Mouse (Mus musculus) heart, embryonic 13.5 days (tissue): Measurements from ENCODE around the gene Hexim2. TPM values are rescaled to one million over a fixed set of nuclear protein-coding genes. Genes with fewer than 3 reads are reported as not detected.

Source experiments
- ATAC-seq: fragments of 200-750 bp; cut with Nextera tagmentation; 2 replicates; pipeline ENCODE4 v1.8.0; 2017; ENCODE audit warnings: moderate TSS enrichment; ENCODE audit not compliant: insufficient number of reproducible peaks, low FRiP score, low TSS enrichment; ENCODE audit errors: extremely low read depth
- H3K27ac ChIP-seq: fragments of 300-500 bp; sonication (generic); replicated peaks from 2 replicates; pipeline ENCODE4 v1.5.1; 2015; ENCODE audit warnings: moderate library complexity, mild to moderate bottlenecking, inconsistent platforms
- H3K27me3 ChIP-seq: fragments of 300-500 bp; sonication (generic); replicated peaks from 2 replicates; pipeline ENCODE4 v1.6.1; 2015; ENCODE audit warnings: mild to moderate bottlenecking, inconsistent platforms
- H3K36me3 ChIP-seq: fragments of 300-500 bp; sonication (generic); 2 replicates; pipeline ENCODE4 v1.6.1; 2015; ENCODE audit warnings: mild to moderate bottlenecking, inconsistent platforms
- H3K4me1 ChIP-seq: fragments of 300-500 bp; sonication (generic); 2 replicates; pipeline ENCODE4 v1.6.1; 2015; ENCODE audit warnings: inconsistent platforms
- H3K4me2 ChIP-seq: fragments of 300-500 bp; sonication (generic); 2 replicates; pipeline ENCODE4 v1.6.1; 2015; ENCODE audit warnings: inconsistent platforms, mild to moderate bottlenecking, moderate library complexity
- H3K4me3 ChIP-seq: fragments of 300-500 bp; sonication (generic); 2 replicates; pipeline ENCODE4 v1.5.1; 2015; ENCODE audit warnings: moderate library complexity, mild to moderate bottlenecking, inconsistent platforms
- H3K9ac ChIP-seq: fragments of 300-500 bp; sonication (generic); 2 replicates; pipeline ENCODE4 v1.6.1; 2015; ENCODE audit warnings: inconsistent platforms, mild to moderate bottlenecking, moderate library complexity
- H3K9me3 ChIP-seq: fragments of 300-500 bp; sonication (generic); 2 replicates; pipeline ENCODE4 v1.6.1; 2016; ENCODE audit warnings: inconsistent platforms
- WGBS: fragments of 180-500 bp; shearing (Covaris S2); methylation state at CpG from one replicate; pipeline ENCODE4 v1.1.7; 2015; ENCODE audit warnings: mixed read lengths; 5-methylcytosine and 5-hydroxymethylcytosine counted together
- polyA plus RNA-seq: library from polyadenylated mRNA; unstranded; fragments of >200 nt; fragmentation: Nextera tagmentation; extraction: Ambion mirVana; gene quantifications from 2 replicates; pipeline ENCODE4 v1.2.1, GENCODE M21; 2015

Hexim2 gene
- polyA plus RNA-seq, 1 experiment from 2014 or later, result 5.7 TPM

DNA sequence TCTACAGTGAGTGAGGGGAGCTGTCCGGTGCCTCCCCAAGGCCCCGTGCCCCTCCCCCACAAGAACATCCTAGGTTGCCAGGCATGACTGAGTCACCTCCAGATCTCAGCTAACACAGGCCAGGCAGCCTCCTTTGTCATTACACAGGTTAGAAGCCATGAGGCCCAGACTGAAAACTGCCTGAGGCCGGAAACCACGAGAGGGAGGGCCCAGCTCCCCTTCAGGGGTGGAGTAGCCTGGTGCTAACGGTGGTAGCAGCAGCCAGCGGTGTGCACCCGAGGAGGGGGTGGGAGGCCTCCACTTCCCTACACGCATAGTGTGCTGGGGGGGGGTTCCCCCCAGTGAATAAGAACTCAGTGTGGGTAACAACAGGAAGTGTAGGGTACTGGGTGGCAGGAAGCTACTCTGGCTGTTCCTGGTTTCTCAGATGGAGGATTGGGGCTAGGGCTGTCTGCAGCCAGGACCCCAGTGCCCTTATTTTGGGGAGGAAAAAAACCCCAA, 42.7 kb downstream of the Hexim2 start:
- Histone ChIP-seq H3K9ac (no peak overlapping the region), H3K4me1 (peaks cover 55% of the 10 kb centered on the region)
- WGBS, result 53% methylated on average over 8 of the region's 8 CpGs

DNA sequence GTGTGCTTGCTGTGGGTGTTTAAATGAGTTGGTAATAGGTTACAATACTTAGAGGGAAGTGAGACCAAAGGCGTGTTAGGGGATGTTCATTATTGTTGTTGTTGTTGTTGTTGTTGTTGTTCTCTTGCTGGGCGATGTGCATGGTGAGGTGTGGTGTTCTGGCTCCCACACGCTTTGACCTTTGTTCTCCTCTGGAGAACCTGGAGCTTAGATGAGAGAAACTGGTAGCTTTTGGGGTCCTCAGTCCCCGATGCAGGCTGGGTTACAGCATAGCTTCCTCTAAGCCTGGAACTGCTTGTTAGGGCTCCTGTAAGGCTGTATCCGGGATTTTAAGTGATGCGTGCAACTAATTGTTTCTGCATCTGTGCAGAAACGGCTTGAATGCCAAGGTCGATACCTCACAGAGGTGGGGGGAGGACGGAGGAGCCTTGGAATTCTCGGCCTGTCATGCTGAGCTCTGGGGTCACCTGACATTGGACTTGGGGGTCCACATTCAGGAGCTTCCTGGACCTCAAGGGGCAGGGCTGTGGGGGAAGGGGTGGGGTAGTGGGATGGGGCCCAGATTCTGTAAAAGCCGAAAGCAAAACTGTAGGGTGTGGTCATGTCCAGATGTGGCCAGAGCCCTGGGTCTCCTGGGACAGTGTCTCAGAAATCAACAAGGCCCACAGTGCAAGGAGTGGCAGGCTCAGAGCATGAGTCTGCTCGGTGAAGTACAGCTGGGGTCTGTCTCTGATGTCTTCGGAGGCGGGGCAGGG, 43.6 kb downstream of the Hexim2 start:
- no peak for ATAC-seq
- Histone ChIP-seq H3K27ac (no peak overlapping the region), H3K9ac (no peak overlapping the region), H3K27me3 (peaks cover 41% of the 10 kb centered on the region), H3K4me3 (no peak overlapping the region), H3K4me1 (peaks cover 48% of the 10 kb centered on the region), H3K4me2 (no peak overlapping the region), H3K36me3 (no peaks in the 10 kb centered on the region), H3K9me3 (no peaks in the 10 kb centered on the region)
- 72% methylated on average over 14 of the region's 14 CpGs for WGBS

More for the DNA sequence above, 42.7 kb downstream of the Hexim2 start:
- Histone ChIP-seq H3K27ac (no peak overlapping the region), H3K4me2 (no peak overlapping the region), H3K4me3 (no peak overlapping the region), H3K9me3 (no peaks in the 10 kb centered on the region), H3K36me3 (no peaks in the 10 kb centered on the region), H3K27me3 (peaks cover 44% of the 10 kb centered on the region)
- no peak for ATAC-seq

- H3K27ac ChIP-seq, result peak overlapping the region; percentile 37
- H3K4me3 ChIP-seq, result no peak overlapping the region
- no peak overlapping the region for H3K9ac ChIP-seq
- H3K4me2 ChIP-seq, result 0 out of 2 replicates have a peak overlapping the region, but pooled peaks have one; percentile 24
- 83% methylated on average over 1 of the region's 1 CpGs for WGBS
- H3K36me3 ChIP-seq, result no peaks in the 10 kb centered on the region
- H3K9me3 ChIP-seq, result no peaks in the 10 kb centered on the region
- ATAC-seq, result no peak
- peaks cover 39% of the 10 kb centered on the region for H3K27me3 ChIP-seq
- peaks cover 44% of the 10 kb centered on the region for H3K4me1 ChIP-seq
These were observed 44.3 kb downstream of the Hexim2 start for GRCm38 (mm10) chr11:103176510-103176909.

DNA sequence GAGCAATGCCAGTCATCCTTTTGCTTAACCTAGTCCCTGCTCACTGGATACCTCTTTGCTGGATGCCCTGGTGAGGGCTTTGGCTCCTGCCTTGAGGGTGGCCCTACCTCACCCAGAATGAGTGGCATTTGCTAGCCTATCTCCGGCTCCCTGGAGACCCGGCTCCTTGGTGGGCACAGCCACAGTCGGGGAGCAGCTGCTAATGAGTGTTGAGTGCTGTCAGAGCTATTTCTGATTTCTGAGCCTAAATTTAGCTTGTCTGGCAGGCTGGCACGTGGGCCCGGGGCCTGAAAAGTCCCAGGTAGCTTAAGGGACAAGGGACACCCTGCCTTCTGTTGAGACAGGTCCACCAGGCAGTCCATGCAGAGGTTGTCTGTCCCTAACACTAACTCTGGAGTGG, 45.0 kb downstream of the Hexim2 start:
- peak; percentile 9; the same call in 1 of the 2 replicates for ATAC-seq
- Histone ChIP-seq H3K27me3 (peaks cover 38% of the 10 kb centered on the region), H3K4me1 (peaks cover 37% of the 10 kb centered on the region), H3K9ac (no peak overlapping the region), H3K36me3 (no peaks in the 10 kb centered on the region), H3K4me2 (peak overlapping the region; percentile 24; the same call in 1 of the 2 replicates), H3K9me3 (no peaks in the 10 kb centered on the region), H3K27ac (peak overlapping the region; percentile 37), H3K4me3 (no peak overlapping the region)
- 26% methylated on average over 5 of the region's 5 CpGs for WGBS

GRCm38 (mm10) chr11:103177815-103178485, 45.7 kb downstream of the Hexim2 start:
- Histone ChIP-seq H3K4me2 (0 out of 2 replicates have a peak overlapping the region, but pooled peaks have one; percentile 24), H3K9me3 (no peaks in the 10 kb centered on the region), H3K36me3 (no peaks in the 10 kb centered on the region), H3K4me1 (peaks cover 34% of the 10 kb centered on the region), H3K4me3 (no peak overlapping the region), H3K27ac (peak overlapping the region; percentile 37; the same call in 1 of the 2 replicates), H3K27me3 (peaks cover 38% of the 10 kb centered on the region), H3K9ac (no peak overlapping the region)
- no peak for ATAC-seq
- WGBS, result 74% methylated on average over 15 of the region's 15 CpGs

DNA sequence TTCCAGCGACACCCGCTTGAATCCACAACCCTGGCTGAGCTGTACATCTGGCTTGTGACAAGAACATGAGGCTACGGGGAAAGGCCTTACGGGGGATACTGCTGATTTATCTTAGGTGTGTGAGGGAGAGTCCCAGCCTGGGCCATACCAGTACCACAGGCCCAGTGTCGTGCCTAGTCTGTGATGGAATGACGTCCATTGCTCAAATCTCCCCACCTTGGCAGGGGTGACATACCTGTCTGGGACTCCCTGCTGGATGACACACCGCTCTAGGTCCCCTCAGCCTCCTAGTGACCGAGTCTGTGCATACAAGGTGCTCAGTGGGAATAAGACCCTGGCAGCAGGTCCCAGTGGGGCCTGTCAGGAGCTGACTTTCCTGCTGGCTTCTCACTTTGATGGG, 46.5 kb downstream of the Hexim2 start:
- Histone ChIP-seq H3K36me3 (no peaks in the 10 kb centered on the region), H3K4me2 (no peak overlapping the region), H3K9me3 (no peaks in the 10 kb centered on the region), H3K4me1 (peaks cover 34% of the 10 kb centered on the region), H3K27ac (no peak overlapping the region), H3K9ac (no peak overlapping the region), H3K27me3 (peaks cover 31% of the 10 kb centered on the region), H3K4me3 (no peak overlapping the region)
- WGBS, result 87% methylated on average over 8 of the region's 8 CpGs
- no peak for ATAC-seq

GRCm38 (mm10) chr11:103180426-103180825, 48.2 kb downstream of the Hexim2 start:
- peaks cover 27% of the 10 kb centered on the region for H3K4me1 ChIP-seq
- 65% methylated on average over 1 of the region's 1 CpGs for WGBS
- ATAC-seq, result no peak
- no peak overlapping the region for H3K4me2 ChIP-seq
- peaks cover 36% of the 10 kb centered on the region; the same call in 1 of the 2 replicates for H3K27me3 ChIP-seq
- H3K9ac ChIP-seq, result no peak overlapping the region
- no peaks in the 10 kb centered on the region for H3K9me3 ChIP-seq
- no peaks in the 10 kb centered on the region for H3K36me3 ChIP-seq
- H3K27ac ChIP-seq, result no peak overlapping the region
- H3K4me3 ChIP-seq, result no peak overlapping the region

GRCm38 (mm10) chr11:103181349-103181748, 49.1 kb downstream of the Hexim2 start:
- Histone ChIP-seq H3K27me3 (peaks cover 39% of the 10 kb centered on the region; the same call in 1 of the 2 replicates), H3K36me3 (no peaks in the 10 kb centered on the region), H3K27ac (no peak overlapping the region), H3K9ac (no peak overlapping the region), H3K4me2 (no peak overlapping the region), H3K4me3 (no peak overlapping the region), H3K9me3 (no peaks in the 10 kb centered on the region), H3K4me1 (peaks cover 20% of the 10 kb centered on the region)
- ATAC-seq, result no peak
- WGBS, result 78% methylated on average over 9 of the region's 9 CpGs

GRCm38 (mm10) chr11:103181911-103182310, 49.7 kb downstream of the Hexim2 start:
- Histone ChIP-seq H3K4me1 (peaks cover 15% of the 10 kb centered on the region), H3K4me2 (no peak overlapping the region), H3K27me3 (peaks cover 39% of the 10 kb centered on the region; the same call in 1 of the 2 replicates), H3K36me3 (no peaks in the 10 kb centered on the region), H3K4me3 (no peak overlapping the region), H3K9ac (no peak overlapping the region), H3K27ac (no peak overlapping the region), H3K9me3 (no peaks in the 10 kb centered on the region)
- ATAC-seq, result no peak
- 59% methylated on average over 3 of the region's 3 CpGs for WGBS

DNA sequence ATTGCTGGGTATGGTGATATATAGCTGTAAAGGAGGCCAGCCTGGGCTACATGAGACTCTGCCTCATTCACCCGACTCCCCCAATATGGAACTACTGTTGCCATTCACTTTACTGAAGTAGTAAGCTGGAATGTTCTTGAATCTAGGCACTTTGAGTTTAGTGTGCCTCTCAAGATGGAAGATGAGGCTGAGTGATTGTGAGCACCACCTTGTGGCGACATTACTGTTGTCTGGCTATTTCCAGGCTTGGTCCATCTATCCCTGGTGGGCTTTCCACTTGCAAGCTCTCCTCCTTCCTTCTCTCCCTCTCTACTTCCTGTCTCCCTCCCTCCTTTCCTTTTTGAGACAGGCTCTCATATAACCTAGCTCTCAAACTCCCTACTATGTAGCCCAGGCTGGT, 52.7 kb downstream of the Hexim2 start:
- Histone ChIP-seq H3K27me3 (peaks cover 51% of the 10 kb centered on the region), H3K4me3 (no peak overlapping the region), H3K9ac (no peak overlapping the region), H3K36me3 (no peaks in the 10 kb centered on the region), H3K4me1 (no peaks in the 10 kb centered on the region), H3K9me3 (no peaks in the 10 kb centered on the region), H3K4me2 (no peak overlapping the region), H3K27ac (no peak overlapping the region)
- ATAC-seq, result no peak
- 30% methylated on average over 2 of the region's 2 CpGs for WGBS
